Mouse (Mus musculus): Measurements from ENCODE around the gene Taf12.

The Taf12 gene

DNA sequence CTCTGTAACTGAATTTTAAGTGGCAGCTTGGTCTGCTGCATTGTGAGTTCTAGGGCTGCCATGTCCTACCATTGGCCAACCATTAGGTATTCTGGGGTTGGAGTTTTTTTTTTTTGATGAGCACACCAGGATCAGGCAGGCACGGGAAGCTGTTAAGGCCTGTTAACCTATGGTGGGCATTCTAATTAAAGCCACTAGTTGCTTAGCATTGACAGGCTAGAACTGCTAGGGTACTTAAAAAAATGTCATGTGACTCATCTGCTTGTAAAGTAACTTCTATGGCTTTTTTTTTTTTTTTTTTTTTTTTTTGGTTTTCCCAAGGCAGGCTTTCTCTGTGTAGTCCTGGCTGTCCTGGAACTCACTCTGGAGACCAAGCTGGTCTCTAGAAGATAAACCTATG is 37.0 kb downstream of the Taf12 start:
- no peak for DNase-seq (ENCODE audit: low spot score)

- DNase-seq (ENCODE audit: low spot score), result no peak
These were observed 37.6 kb downstream of the Taf12 start for GRCm38 (mm10) chr4:132311801-132312200.

DNA sequence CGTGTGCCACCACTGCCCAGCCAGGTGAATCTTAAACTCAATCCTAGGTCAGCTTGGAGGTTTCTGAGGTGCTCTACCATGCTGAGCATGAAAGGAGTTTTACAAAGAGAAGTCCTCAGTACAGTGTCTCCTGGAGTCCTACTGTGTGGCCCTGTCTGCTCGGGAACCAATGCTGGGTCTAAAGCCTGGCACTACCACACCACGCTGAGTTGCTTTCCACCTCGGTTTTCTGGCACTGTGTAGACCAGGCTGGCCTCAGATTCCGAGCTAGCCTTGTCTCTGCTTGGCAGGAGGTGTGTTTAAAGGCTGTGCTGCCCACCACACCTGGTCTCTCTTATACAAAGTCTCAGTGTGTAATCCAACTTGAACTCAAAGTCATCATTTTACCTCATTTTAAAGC is 38.5 kb downstream of the Taf12 start:
- no peak for DNase-seq (ENCODE audit: low spot score)

DNA sequence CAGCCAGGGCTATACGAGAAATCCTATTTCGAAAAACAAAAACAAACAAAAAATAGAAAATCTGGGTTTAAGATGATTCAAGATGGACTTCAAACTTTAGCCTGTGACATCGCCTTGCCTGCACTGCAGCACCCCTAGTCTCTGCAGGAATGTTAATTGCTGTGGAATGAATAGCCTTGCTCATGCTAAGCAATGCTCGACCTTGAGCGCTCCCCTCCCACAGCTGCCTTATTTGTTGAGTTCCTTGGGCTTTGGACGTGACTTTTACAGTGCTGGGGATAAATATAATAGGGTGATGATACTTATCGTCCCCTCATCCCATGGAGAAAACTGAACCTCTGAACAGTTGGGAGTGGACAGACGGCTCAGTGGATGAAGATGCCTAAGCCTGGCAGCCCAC is 41.5 kb downstream of the Taf12 start:
- no peak for DNase-seq (ENCODE audit: low spot score)

GRCm38 (mm10) chr4:132326481-132326880 is 52.3 kb downstream of the Taf12 start:
- no peak for DNase-seq (ENCODE audit: low spot score)

DNA sequence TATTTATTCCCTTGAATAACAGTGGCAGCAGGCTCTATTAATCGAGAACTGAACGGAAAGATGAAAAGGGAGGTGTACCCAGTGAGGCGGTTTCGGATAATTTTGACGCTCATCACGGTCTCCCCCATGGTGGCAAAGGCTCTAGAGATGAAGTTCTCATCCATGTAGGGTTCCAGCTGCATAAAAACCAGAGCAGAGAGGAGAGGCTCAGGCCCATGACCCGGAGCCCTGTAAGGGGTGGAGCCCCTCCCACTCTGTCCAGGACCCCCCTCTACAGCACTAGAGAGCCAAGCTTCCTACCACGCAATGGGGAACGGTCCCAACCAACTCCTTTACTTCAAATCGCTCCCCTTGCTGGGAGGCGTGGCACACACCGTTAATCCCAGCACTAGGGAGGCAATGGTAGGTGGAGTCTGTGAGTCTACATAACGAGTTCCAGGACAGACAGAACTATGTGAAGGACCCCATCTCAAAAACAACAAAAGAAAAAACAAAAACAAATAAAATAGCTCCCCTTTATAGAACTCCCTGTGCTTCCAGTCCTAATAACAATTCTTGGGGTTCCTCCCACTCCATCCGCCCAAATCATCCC is 54.3 kb downstream of the Taf12 start:
- no peak for DNase-seq (ENCODE audit: low spot score)

- peak; percentile 59 for DNase-seq (ENCODE audit: low spot score)
These were observed 55.1 kb downstream of the Taf12 start, which contains the start of gene Trnau1ap for GRCm38 (mm10) chr4:132329115-132329834. Trnau1ap (minus strand) TSS chr4:132329538.

- no peak for DNase-seq (ENCODE audit: low spot score)
These were observed 55.7 kb downstream of the Taf12 start for GRCm38 (mm10) chr4:132329835-132330354.

- no peak for DNase-seq (ENCODE audit: low spot score)
These were observed 57.8 kb downstream of the Taf12 start for GRCm38 (mm10) chr4:132331960-132332359.

GRCm38 (mm10) chr4:132332880-132333279 is 58.7 kb downstream of the Taf12 start:
- no peak for DNase-seq (ENCODE audit: low spot score)

GRCm38 (mm10) chr4:132338943-132339342 is 64.8 kb downstream of the Taf12 start:
- DNase-seq (ENCODE audit: low spot score), result no peak

GRCm38 (mm10) chr4:132341451-132341850 is 67.3 kb downstream of the Taf12 start:
- no peak for DNase-seq (ENCODE audit: low spot score)

- DNase-seq (ENCODE audit: low spot score), result no peak
These were observed 70.4 kb downstream of the Taf12 start for GRCm38 (mm10) chr4:132344403-132345134.

Measured in urinary bladder, postnatal 10 days (tissue).